17 mouse cellular contexts compared by ENCODE assay signal in the genomic region with DNA sequence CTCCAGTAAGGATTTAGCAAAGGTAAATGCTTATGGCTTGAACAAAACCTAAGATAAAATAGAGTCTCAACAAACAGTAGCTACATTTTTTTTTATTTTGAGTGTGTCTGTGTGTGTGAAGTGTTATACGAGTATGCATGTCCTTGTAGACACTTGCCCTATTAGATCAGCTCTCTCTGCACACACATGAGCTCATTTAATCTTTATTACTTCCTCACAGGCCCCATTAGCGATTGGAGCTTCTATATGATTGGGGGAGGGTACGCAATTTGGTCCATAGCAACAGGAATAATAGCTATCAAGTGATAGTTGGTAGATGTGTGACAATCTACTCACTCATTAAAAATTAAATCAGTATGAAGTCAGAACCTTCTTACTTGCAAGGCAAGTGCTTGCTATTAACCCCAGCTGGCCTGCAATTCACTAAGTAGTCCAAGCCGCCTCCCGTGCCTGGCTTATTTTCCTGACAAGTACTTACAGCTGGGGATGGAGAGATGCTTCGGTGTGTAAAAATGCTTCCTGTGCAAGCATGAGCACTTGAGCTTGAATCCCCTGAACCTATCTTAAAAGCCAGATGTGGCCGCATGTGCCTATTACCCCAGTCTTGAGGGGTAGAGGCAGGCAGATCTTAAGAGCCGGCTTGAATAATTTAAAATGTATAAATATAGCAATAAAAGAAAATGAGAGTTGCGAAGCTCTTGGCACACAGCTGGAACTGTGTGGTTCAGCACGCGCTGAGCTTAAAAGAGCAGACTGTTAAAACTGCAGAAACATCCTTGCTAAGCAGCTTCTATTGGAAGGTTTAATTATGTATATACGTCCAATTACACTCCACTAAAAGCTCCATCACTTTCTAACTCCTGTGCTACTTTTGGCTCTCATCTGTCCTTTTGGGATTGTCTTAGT. TPM values are rescaled to one million over a fixed set of nuclear protein-coding genes. Genes with fewer than 3 reads are reported as not detected.
A peak's percentile ranks its signal among the peaks of the same experiment; 100 is the strongest.
DNase-seq lines count a peak whose midpoint lies in the region; ATAC-seq and TF ChIP-seq lines count a peak whose summit lies in the region.
"Had no signal": no experiment of that assay in that cellular context is flagged by ENCODE, and none has a peak within 500 bp of the region (broad histone marks: within the 10 kb centered on the region; RNA-seq: fewer than 3 reads in every experiment).

No protein-coding gene starts in this region.

- ATAC-seq in hindbrain, embryonic 15.5 days (ENCODE audit: low FRiP score, low read depth), result peak; percentile 29; the same call in 1 of the 2 replicates
- ATAC-seq in forebrain, postnatal 0 days, result peak; percentile 80
- peak; percentile 71 for ATAC-seq in neural tube, embryonic 15.5 days (ENCODE audit: low FRiP score)
- ATAC-seq in kidney, embryonic 14.5 days (ENCODE audit: low FRiP score, low TSS enrichment), result no peak

- TF ChIP-seq CTCF in forebrain, postnatal 0 days (IDR thresholded peaks at IDR 0.05; ENCODE audit: low read depth), result no peak

- no peaks in the 10 kb centered on the region for H3K27me3 ChIP-seq in hindbrain, embryonic 15.5 days
- H3K27me3 ChIP-seq in hindbrain, embryonic 10.5 days (ENCODE audit: insufficient read depth, poor library complexity, severe bottlenecking), result no peaks in the 10 kb centered on the region
- no peaks in the 10 kb centered on the region for H3K27me3 ChIP-seq in forebrain, postnatal 0 days (ENCODE audit: insufficient read depth, low read length)
- no peaks in the 10 kb centered on the region for H3K27me3 ChIP-seq in neural tube, embryonic 15.5 days (replicated peaks)
- no peaks in the 10 kb centered on the region for H3K27me3 ChIP-seq in kidney, embryonic 14.5 days (ENCODE audit: control insufficient read depth, insufficient read depth, low read length)
- H3K27me3 ChIP-seq: heart, embryonic 15.5 days; limb, embryonic 15.5 days had no signal

- H3K9me3 ChIP-seq in hindbrain, embryonic 15.5 days, result no peaks in the 10 kb centered on the region
- H3K9me3 ChIP-seq in hindbrain, embryonic 10.5 days, result no peaks in the 10 kb centered on the region
- H3K9me3 ChIP-seq in forebrain, postnatal 0 days (ENCODE audit: low read length), result no peaks in the 10 kb centered on the region
- H3K9me3 ChIP-seq in neural tube, embryonic 15.5 days (replicated peaks), result no peaks in the 10 kb centered on the region
- H3K9me3 ChIP-seq in kidney, embryonic 14.5 days (ENCODE audit: control insufficient read depth, low read length), result no peaks in the 10 kb centered on the region
- H3K9me3 ChIP-seq: heart, embryonic 15.5 days; limb, embryonic 15.5 days had no signal

- peaks cover 8% of the 10 kb centered on the region for H3K4me1 ChIP-seq in hindbrain, embryonic 15.5 days (replicated peaks)
- peaks cover 4% of the 10 kb centered on the region for H3K4me1 ChIP-seq in hindbrain, embryonic 10.5 days (replicated peaks)
- H3K4me1 ChIP-seq in forebrain, postnatal 0 days (ENCODE audit: insufficient read depth), result no peaks in the 10 kb centered on the region
- peaks cover 20% of the 10 kb centered on the region for H3K4me1 ChIP-seq in neural tube, embryonic 15.5 days
- H3K4me1 ChIP-seq in kidney, embryonic 14.5 days (ENCODE audit: control insufficient read depth, insufficient read depth, low read length), result no peaks in the 10 kb centered on the region

- H3K27ac ChIP-seq in hindbrain, embryonic 15.5 days (replicated peaks), result peak overlapping the region; percentile 37; the same call in 1 of the 2 replicates
- no peak overlapping the region for H3K27ac ChIP-seq in hindbrain, embryonic 10.5 days
- no peak overlapping the region for H3K27ac ChIP-seq in forebrain, postnatal 0 days (ENCODE audit: low read depth, low read length)
- H3K27ac ChIP-seq in neural tube, embryonic 15.5 days (replicated peaks), result peak overlapping the region; percentile 79
- H3K27ac ChIP-seq in kidney, embryonic 14.5 days (ENCODE audit: low read depth, low read length), result no peak overlapping the region
- H3K27ac ChIP-seq: gastrocnemius, adult 2 months; heart, embryonic 15.5 days; limb, embryonic 15.5 days had no signal

- H3K4me2 ChIP-seq in hindbrain, embryonic 15.5 days, result no peak overlapping the region
- H3K4me2 ChIP-seq in forebrain, postnatal 0 days (ENCODE audit: low read depth), result no peak overlapping the region
- peak overlapping the region; percentile 28 for H3K4me2 ChIP-seq in neural tube, embryonic 15.5 days
- H3K4me2 ChIP-seq in kidney, embryonic 14.5 days (replicated peaks; ENCODE audit: low read depth, low read length), result no peak overlapping the region
- H3K4me2 ChIP-seq: heart, embryonic 15.5 days; limb, embryonic 15.5 days had no signal

- H3K9ac ChIP-seq in hindbrain, embryonic 15.5 days, result no peak overlapping the region
- no peak overlapping the region for H3K9ac ChIP-seq in forebrain, postnatal 0 days
- H3K9ac ChIP-seq in neural tube, embryonic 15.5 days (replicated peaks), result no peak overlapping the region
- H3K9ac ChIP-seq in kidney, embryonic 14.5 days (ENCODE audit: low read depth, low read length), result no peak overlapping the region
- H3K9ac ChIP-seq: heart, embryonic 15.5 days; limb, embryonic 15.5 days had no signal

- no peaks in the 10 kb centered on the region for H3K36me3 ChIP-seq in hindbrain, embryonic 15.5 days
- no peaks in the 10 kb centered on the region for H3K36me3 ChIP-seq in hindbrain, embryonic 10.5 days
- no peaks in the 10 kb centered on the region for H3K36me3 ChIP-seq in forebrain, postnatal 0 days (ENCODE audit: insufficient read depth)
- no peaks in the 10 kb centered on the region for H3K36me3 ChIP-seq in neural tube, embryonic 15.5 days
- H3K36me3 ChIP-seq in kidney, embryonic 14.5 days (ENCODE audit: control insufficient read depth, insufficient read depth, low read length), result no peaks in the 10 kb centered on the region
- H3K36me3 ChIP-seq: heart, embryonic 15.5 days; limb, embryonic 15.5 days had no signal

- 79% methylated on average over 12 of the region's 12 CpGs for WGBS in hindbrain, embryonic 15.5 days
- WGBS in hindbrain, embryonic 10.5 days, result 92% methylated on average over 12 of the region's 12 CpGs
- WGBS in forebrain, postnatal 0 days, result 75% methylated on average over 12 of the region's 12 CpGs
- WGBS in neural tube, embryonic 15.5 days, result 52% methylated on average over 12 of the region's 12 CpGs
- 87% methylated on average over 12 of the region's 12 CpGs for WGBS in kidney, embryonic 14.5 days

- DNase-seq in hindbrain, embryonic 10.5 days (ENCODE audit: low spot score), result no peak
- DNase-seq in brain, embryonic 18.5 days (ENCODE audit: low read depth, low spot score), result peak; percentile 6
- DNase-seq in forebrain, postnatal 0 days, result peak; percentile 29
- DNase-seq in adrenal gland, postnatal 36 days, result no peak
- DNase-seq: adrenal gland, postnatal 10 days; cerebellum, adult 9-11 months; gastrocnemius, adult 2 months; heart, adult 11 months; kidney, adult 11 months; kidney, postnatal 14 days; thymus, adult 2 months had no signal

- H3K4me3 ChIP-seq in hindbrain, embryonic 15.5 days, result no peak overlapping the region
- H3K4me3 ChIP-seq in hindbrain, embryonic 10.5 days, result no peak overlapping the region
- H3K4me3 ChIP-seq in forebrain, postnatal 0 days (ENCODE audit: low read depth, low read length), result no peak overlapping the region
- H3K4me3 ChIP-seq in neural tube, embryonic 15.5 days (replicated peaks), result no peak overlapping the region
- no peak overlapping the region for H3K4me3 ChIP-seq in kidney, embryonic 14.5 days (ENCODE audit: low read length)
- H3K4me3 ChIP-seq: erythroblast, embryonic 14.5 days; gastrocnemius, adult 2 months; heart, embryonic 15.5 days; limb, embryonic 15.5 days had no signal

RNA-seq across cellular contexts. Expression of a gene that starts 6.1 kb away (rescaled TPM):
- 28.7 and 28.9 TPM in 2 replicates for polyA plus RNA-seq in hindbrain, embryonic 15.5 days (2015; fragmentation: Nextera tagmentation; extraction: Ambion mirVana)
- polyA plus RNA-seq in hindbrain, embryonic 10.5 days (2016; fragmentation: Nextera tagmentation; extraction: Ambion mirVana), result 31.8 and 32.0 TPM in 2 replicates
- 40.9 and 50.9 TPM in 2 replicates for total RNA-seq in forebrain, postnatal 0 days (2014; rRNA removed)
- polyA plus RNA-seq in forebrain, postnatal 0 days (2015; fragmentation: Nextera tagmentation; extraction: Ambion mirVana), result 20.8 and 23.7 TPM in 2 replicates
- polyA plus RNA-seq in neural tube, embryonic 15.5 days (2015; fragmentation: Nextera tagmentation; extraction: Ambion mirVana), result 28.3 and 30.3 TPM in 2 replicates
- total RNA-seq in adrenal gland, postnatal 36 days (2021), result 10 to 100 TPM; 34.8 to 44.6 TPM
- 17.1 and 26.1 TPM in 2 replicates for polyA plus RNA-seq in kidney, embryonic 14.5 days (2014; fragmentation: Nextera tagmentation; extraction: Ambion mirVana)

RNA-seq across cellular contexts. Expression of a gene that starts 15.2 kb away (rescaled TPM):
- 1.6 and 1.9 TPM in 2 replicates for polyA plus RNA-seq in hindbrain, embryonic 15.5 days (2015; fragmentation: Nextera tagmentation; extraction: Ambion mirVana)
- polyA plus RNA-seq in hindbrain, embryonic 10.5 days (2016; fragmentation: Nextera tagmentation; extraction: Ambion mirVana), result 0.98 TPM in 2 replicates
- total RNA-seq in forebrain, postnatal 0 days (2014; rRNA removed), result 14.0 and 17.2 TPM in 2 replicates
- 2.0 and 2.8 TPM in 2 replicates for polyA plus RNA-seq in forebrain, postnatal 0 days (2015; fragmentation: Nextera tagmentation; extraction: Ambion mirVana)
- 2.1 and 2.2 TPM in 2 replicates for polyA plus RNA-seq in neural tube, embryonic 15.5 days (2015; fragmentation: Nextera tagmentation; extraction: Ambion mirVana)
- 1 to 10 TPM; 2.7 to 5.3 TPM for total RNA-seq in adrenal gland, postnatal 36 days (2021)
- polyA plus RNA-seq in kidney, embryonic 14.5 days (2014; fragmentation: Nextera tagmentation; extraction: Ambion mirVana), result 0.20 and 0.46 TPM in 2 replicates

Comparison
In these comparisons a context has a peak if more than half of its experiments do, and no peak if none do; other contexts are left out.
1. H3K27ac ChIP-seq: peak in hindbrain, embryonic 15.5 days (single experiment) and neural tube, embryonic 15.5 days (single experiment); none in hindbrain, embryonic 10.5 days (single experiment), forebrain, postnatal 0 days (single experiment) and kidney, embryonic 14.5 days (single experiment).
2. DNase-seq: peak in brain, embryonic 18.5 days (single experiment) and forebrain, postnatal 0 days (single experiment); none in hindbrain, embryonic 10.5 days (single experiment) and adrenal gland, postnatal 36 days (0 of 2).